Mouse (Mus musculus) megakaryocyte, adult 5-6 weeks (primary cell): ENCODE data around the gene Stk16. TPM values are rescaled to one million over a fixed set of nuclear protein-coding genes. Genes with fewer than 3 reads are reported as not detected.
"Not testable (repeated sequence)": the region's sequence is repeated elsewhere in the genome, so short reads cannot be mapped to it uniquely, and the experiment has no call there.

ENCODE experiments used
- ATAC-seq: 2 replicates; pipeline ENCODE4 v1.8.0; 2016; ENCODE audit warnings: mild to moderate bottlenecking, inconsistent platforms; ENCODE audit not compliant: poor library complexity, severe bottlenecking
- total RNA-seq, 2 experiments: library from RNA; stranded (forward) in 1 of 2; stranded (reverse) in 1 of 2; fragments of 153-499, 151-499 nt in 1 of 2; fragments of 221-1000, 200-1000 nt in 1 of 2; gene quantifications; 2 replicates each; pipeline versions ENCODE4 v1.2.3 to v1.2.4; 2015 to 2017

Stk16 gene
- total RNA-seq, 2 experiments from 2014 or later = 84.6 to 99.9 TPM

- ATAC-seq = not testable (repeated sequence)
Observed at GRCm38 (mm10) chr1:75232489-75232888, 21.9 kb downstream of the Stk16 start.

GRCm38 (mm10) chr1:75234606-75235005 lies 24.0 kb downstream of the Stk16 start:
- ATAC-seq = peak; percentile 70

GRCm38 (mm10) chr1:75236117-75237050 lies 25.7 kb downstream of the Stk16 start, which contains the start of gene Dnajb2:
TSS of gene Dnajb2 (plus strand) at chr1:75236406.
- peak; percentile 85 for ATAC-seq

GRCm38 (mm10) chr1:75239591-75239990 lies 29.0 kb downstream of the Stk16 start:
- no peak for ATAC-seq

GRCm38 (mm10) chr1:75243411-75243810 lies 32.8 kb downstream of the Stk16 start:
- no peak for ATAC-seq

GRCm38 (mm10) chr1:75244175-75244826 lies 33.7 kb downstream of the Stk16 start:
- ATAC-seq = no peak

- peak; percentile 88 for ATAC-seq
Observed at GRCm38 (mm10) chr1:75244836-75245235, 34.2 kb downstream of the Stk16 start.

GRCm38 (mm10) chr1:75247071-75247930 lies 36.7 kb downstream of the Stk16 start:
- no peak for ATAC-seq

- ATAC-seq = no peak
Observed at GRCm38 (mm10) chr1:75248041-75248772, 37.6 kb downstream of the Stk16 start.

GRCm38 (mm10) chr1:75250498-75250897 lies 39.9 kb downstream of the Stk16 start:
- ATAC-seq = no peak

- ATAC-seq = peak; percentile 96
Observed at GRCm38 (mm10) chr1:75251112-75251970, 40.7 kb downstream of the Stk16 start.

- ATAC-seq = no peak
Observed at GRCm38 (mm10) chr1:75252308-75252707, 41.7 kb downstream of the Stk16 start.

- ATAC-seq = no peak
Observed at GRCm38 (mm10) chr1:75253029-75253428, 42.4 kb downstream of the Stk16 start.

GRCm38 (mm10) chr1:75253849-75254624 lies 43.4 kb downstream of the Stk16 start:
- ATAC-seq = peak; percentile 68

GRCm38 (mm10) chr1:75254625-75255013 lies 44.0 kb downstream of the Stk16 start:
- no peak for ATAC-seq

GRCm38 (mm10) chr1:75255516-75256046 lies 44.9 kb downstream of the Stk16 start:
- ATAC-seq = no peak

GRCm38 (mm10) chr1:75261278-75261677 lies 50.6 kb downstream of the Stk16 start:
- ATAC-seq = no peak
